Mouse (Mus musculus) bone marrow macrophage, adult 2 months (primary cell): ENCODE data around the gene Cavin1. TPM values are rescaled to one million over a fixed set of nuclear protein-coding genes. Genes with fewer than 3 reads are reported as not detected.

ENCODE experiments used
- H3K27ac ChIP-seq: 2 replicates; pipeline ENCODE4 v1.5.1; 2012; ENCODE audit warnings: low read depth, low read length; ENCODE audit not compliant: insufficient read depth
- H3K4me1 ChIP-seq: 2 replicates; pipeline ENCODE4 v1.6.1; 2012; ENCODE audit warnings: low read length; ENCODE audit not compliant: control insufficient read depth, insufficient read depth
- H3K4me3 ChIP-seq: 2 replicates; pipeline ENCODE4 v1.5.1; 2012; ENCODE audit warnings: mild to moderate bottlenecking, low read length, moderate library complexity; ENCODE audit not compliant: insufficient read depth
- CTCF ChIP-seq: IDR thresholded peaks from 2 replicates; pipeline ENCODE4 v1.5.1; 2012; ENCODE audit warnings: low read depth, mild to moderate bottlenecking, low read length, moderate library complexity
- POLR2A ChIP-seq: IDR thresholded peaks from 2 replicates; pipeline ENCODE4 v1.6.1; 2012; ENCODE audit warnings: mild to moderate bottlenecking, low read depth, low read length, borderline replicate concordance
- polyA plus RNA-seq: library from polyadenylated mRNA; stranded (reverse); fragments of >200 nt; gene quantifications from 2 replicates; pipeline ENCODE4 v1.2.4, GENCODE M21; 2012; ENCODE audit not compliant: missing spikeins, insufficient read depth, insufficient read length

The Cavin1 gene
- polyA plus RNA-seq, 1 experiment = 3.8 TPM

DNA sequence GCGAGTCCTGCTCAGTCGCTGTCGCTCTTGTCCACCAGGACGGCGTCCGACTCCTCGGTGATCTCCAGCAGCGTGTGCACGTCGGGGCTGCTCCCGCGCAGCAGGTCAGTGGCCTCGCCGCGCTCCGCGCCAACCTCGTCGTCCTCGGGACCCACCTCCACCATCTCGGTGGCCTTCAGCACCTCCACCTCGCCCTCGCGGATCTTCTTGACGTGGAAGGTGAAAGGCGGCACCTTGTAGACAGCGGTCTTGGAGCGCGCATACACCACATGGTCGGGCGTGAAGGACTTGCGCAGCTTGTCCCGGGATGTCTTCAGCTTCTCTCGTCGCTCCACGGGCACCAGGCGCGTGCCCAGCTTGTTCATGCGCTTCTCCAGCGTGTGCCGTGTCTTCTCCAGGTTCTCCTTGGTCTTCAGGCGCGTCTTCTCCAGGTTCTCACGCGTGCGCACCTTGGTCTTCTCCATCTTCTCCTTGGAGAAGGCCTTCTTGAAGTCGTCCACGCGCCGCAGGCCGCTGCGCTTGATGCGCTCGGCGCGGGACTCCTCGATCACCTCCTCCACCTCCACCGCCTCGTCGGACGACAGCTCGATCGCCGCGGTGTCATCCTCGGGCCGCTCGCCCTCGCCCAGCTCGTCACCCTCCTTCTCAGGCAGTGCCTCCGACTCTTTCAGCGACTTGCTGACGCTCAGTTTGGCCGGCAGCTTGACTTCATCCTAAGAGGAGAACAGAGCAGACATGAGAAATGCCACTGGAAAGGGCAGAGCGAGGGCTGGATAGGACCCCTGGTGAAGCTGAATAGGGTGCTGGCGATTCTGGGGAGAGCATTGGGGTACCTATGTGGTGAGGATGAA is 11.8 kb downstream of the Cavin1 start:
- Histone ChIP-seq H3K4me3 (no peak overlapping the region), H3K4me1 (no peaks in the 10 kb centered on the region), H3K27ac (no peak overlapping the region)
- TF ChIP-seq CTCF (no peak), POLR2A (no peak)

DNA sequence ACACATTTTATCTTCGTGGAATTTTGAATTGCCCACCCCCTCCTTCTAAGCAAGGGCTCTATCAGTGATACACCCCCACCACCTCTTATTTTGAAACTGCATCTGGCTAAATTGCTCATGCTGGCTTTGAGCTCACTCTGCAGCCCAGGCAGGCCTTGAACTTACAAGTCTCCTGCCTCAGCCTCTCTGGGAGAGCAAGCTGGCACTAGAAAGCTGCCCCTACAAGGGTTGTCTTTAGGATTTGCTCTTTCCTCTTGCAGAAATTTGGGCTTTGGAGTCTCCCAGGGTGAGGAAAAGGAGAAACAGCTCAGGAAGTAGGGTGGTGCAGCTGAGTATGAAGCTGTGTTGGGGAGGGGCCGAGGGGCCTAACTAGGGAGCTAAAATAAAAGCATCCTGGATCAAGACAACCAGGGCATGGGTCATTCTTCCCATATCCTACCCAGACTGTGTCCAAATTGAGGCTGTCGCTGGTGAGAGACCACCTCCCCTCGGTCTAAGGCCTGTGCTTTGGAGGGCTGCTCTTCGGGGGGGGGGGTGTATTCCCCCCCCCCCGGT is 12.7 kb downstream of the Cavin1 start:
- Histone ChIP-seq H3K4me3 (no peak overlapping the region), H3K27ac (no peak overlapping the region), H3K4me1 (no peaks in the 10 kb centered on the region)
- TF ChIP-seq CTCF = no peak

DNA sequence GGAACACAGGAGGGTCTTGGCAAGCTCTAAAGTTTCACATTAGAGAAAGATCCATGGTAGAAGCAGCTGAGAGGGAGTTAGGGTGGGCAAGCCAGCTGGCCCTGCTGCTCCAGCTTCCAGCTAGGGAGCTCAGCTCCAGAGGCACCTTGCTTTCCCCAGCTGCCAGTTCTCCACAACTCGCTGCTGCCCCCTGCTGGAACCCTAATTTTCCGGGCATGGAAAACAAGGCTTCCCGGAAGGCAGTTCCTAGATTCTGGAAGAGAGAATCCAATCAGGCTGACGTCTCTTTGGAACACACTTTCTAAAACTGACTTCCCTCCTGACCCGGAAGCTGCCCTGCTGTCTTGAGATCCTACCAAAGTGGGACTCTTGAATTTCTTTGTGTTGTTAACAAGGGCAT is 13.4 kb downstream of the Cavin1 start:
- TF ChIP-seq CTCF = peak; percentile 81
- TF ChIP-seq POLR2A = no peak
- Histone ChIP-seq H3K27ac (no peak overlapping the region), H3K4me3 (no peak overlapping the region), H3K4me1 (peaks cover 6% of the 10 kb centered on the region)

DNA sequence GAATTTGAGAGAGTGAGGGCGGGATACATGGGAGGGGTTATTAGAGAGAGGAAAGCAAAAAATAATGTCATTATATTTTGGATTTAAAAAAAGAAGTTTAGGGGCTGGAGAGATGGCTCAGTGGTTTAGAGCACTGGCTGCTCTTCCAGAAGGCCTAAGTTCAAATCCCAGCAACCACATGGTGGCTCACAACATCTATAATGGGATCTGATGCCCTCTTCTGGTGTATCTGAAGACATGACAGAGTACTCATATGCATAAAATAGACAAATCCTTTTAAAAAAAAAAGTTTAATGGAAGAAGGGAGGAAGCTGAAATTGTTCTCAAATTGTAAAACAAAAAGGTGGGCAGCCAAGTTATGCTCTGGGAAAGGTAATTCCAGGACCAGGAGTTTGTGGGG is 21.1 kb downstream of the Cavin1 start:
- Histone ChIP-seq H3K27ac (no peak overlapping the region), H3K4me3 (no peak overlapping the region), H3K4me1 (peaks cover 17% of the 10 kb centered on the region)
- no peak for TF ChIP-seq CTCF
- TF ChIP-seq POLR2A = no peak

DNA sequence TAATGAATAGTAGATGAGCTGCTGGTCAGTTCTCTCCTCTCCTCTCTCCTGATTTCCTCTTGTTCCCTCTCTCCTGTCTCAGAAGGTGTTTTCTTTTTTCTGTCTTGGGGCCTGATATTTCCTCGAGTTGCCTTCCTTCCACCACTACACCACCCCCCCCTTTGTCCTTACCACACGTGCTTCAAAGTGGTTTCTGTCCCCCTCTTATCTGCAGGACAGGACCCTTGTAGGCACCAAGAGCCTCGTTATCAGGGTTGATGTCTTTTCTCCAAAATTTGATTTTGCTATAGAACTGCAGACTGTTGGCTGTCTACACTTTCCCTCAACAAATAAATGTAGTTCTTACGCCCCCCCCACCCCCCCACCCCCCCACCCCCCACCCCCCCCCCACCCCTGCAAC is 22.4 kb downstream of the Cavin1 start:
- no peak overlapping the region for H3K27ac ChIP-seq
- TF ChIP-seq CTCF (no peak), POLR2A (no peak)
- peaks cover 17% of the 10 kb centered on the region for H3K4me1 ChIP-seq

DNA sequence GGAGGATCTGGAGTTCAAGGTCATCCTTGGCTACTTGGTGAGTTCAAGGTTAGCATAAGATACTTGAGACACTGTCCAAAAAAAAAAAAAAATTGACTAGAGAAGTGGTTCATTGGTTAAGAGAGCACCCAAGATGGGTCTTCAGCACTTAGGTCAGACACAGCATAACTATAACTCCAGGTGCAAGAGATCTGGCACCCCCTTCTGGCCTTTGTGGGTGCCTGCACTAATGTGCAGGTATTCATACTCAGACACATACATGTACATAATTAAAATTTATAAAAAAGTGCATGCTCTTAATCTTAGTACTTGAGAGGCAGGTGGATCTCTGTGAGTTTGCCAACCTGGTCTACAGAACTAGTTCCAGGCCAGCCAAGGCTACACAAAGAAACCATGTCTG is 23.1 kb downstream of the Cavin1 start:
- TF ChIP-seq CTCF (no peak), POLR2A (no peak)
- peaks cover 14% of the 10 kb centered on the region for H3K4me1 ChIP-seq
- no peak overlapping the region for H3K4me3 ChIP-seq

More for the DNA sequence above, 22.4 kb downstream of the Cavin1 start:
- no peak overlapping the region for H3K4me3 ChIP-seq

DNA sequence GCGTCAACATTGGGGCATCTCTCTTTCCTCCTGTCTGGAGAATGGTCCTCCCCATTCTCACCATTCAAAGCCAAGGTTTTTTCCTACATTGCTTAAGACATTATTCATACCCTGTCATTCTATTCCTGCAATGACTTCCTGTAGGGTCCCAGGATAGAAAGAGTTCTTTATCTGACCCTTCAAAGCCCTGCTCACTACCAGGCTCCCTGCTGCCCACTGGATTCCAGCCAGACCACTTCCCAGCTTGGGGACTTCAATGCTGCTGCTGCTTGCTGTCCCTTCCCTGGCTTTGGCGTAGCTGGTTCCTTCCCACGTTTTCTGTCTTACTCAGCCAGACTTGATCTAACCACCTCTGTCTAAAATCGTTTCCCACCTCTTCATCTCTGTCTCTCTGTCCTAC is 23.8 kb downstream of the Cavin1 start:
- peaks cover 7% of the 10 kb centered on the region for H3K4me1 ChIP-seq
- TF ChIP-seq POLR2A = no peak
- TF ChIP-seq CTCF = no peak
- no peak overlapping the region for H3K4me3 ChIP-seq
- no peak overlapping the region for H3K27ac ChIP-seq

More for the DNA sequence above, 23.1 kb downstream of the Cavin1 start:
- H3K27ac ChIP-seq = no peak overlapping the region

DNA sequence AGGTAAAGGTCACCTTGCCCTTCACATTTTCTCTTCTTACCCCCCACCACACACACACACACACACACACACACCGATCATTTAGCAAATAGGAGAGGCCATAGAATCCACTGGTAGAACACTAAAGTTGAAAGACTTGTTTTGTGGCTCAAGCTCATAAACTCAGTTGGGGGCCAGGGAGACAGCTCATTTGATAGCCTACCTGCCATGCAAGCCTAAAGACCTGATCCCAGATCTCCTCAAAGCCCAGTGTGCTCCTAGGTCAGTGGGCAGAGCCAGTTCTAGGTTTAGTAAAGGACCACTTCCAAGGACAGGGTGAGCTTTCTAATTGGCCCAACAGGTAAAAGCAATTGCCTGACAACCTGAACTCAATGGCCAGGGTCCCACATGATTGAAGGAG is 28.3 kb downstream of the Cavin1 start:
- H3K4me3 ChIP-seq = no peak overlapping the region
- no peak overlapping the region for H3K27ac ChIP-seq
- TF ChIP-seq CTCF (no peak), POLR2A (no peak)
- H3K4me1 ChIP-seq = peaks cover 5% of the 10 kb centered on the region; the same call in 1 of the 2 replicates

DNA sequence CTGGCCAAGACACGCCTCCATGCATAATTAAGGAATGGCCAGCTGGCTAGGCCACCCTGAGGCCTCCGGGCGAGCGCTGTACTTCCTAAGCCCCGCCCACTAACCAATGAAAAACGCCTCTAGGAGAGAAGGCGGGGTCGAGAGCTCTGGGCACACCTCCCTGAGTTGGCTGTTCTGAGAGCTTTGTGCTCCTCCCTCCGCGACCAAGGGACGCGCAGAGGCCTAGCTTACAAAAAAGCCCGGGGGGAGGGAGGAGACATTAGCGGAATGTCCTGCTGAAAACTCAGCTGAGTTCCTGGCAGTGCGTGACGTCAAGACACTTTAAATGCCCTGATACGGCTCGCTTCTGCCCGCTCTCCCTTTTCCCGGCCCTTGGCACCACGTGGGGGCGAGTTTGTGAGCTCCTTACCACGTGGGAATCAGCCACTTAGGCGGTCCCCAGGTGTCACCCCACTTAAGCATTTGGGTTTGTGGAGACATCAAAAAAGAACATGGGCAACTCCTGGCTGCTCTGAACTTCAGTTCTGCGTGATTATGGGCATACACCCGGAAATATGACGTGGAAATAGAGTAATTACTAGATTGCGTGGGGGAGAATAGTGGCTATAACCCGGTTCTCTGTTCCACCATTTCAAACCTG is 31.1 kb downstream of the Cavin1 start, which contains the start of gene Stat3:
Gene Stat3, minus strand, starts transcription at position 29 of the 640 bp plus-strand sequence.
- TF ChIP-seq CTCF (no peak), POLR2A (no peak)
- peaks cover 28% of the 10 kb centered on the region for H3K4me1 ChIP-seq
- H3K4me3 ChIP-seq = peak within 1 kb of the TSS; percentile 77
- H3K27ac ChIP-seq = peak within 1 kb of the TSS; percentile 73
